Mouse (Mus musculus) liver, postnatal 0 days (tissue): Measurements from ENCODE around the gene Adamts17. TPM values are rescaled to one million over a fixed set of nuclear protein-coding genes. Genes with fewer than 3 reads are reported as not detected.

Source experiments
- ATAC-seq: fragments of 200-750 bp; cut with Nextera tagmentation; 2 replicates; pipeline ENCODE4 v1.8.0; 2017; ENCODE audit warnings: mild to moderate bottlenecking, moderate library complexity
- DNase-seq: peaks from one replicate; pipeline ENCODE4 v3.0.0-alpha.2; 2016
- H3K27ac ChIP-seq: fragments of 300-500 bp; sonication (generic); 2 replicates; pipeline ENCODE4 v1.5.1; 2014; ENCODE audit warnings: antibody characterized with exemption, moderate library complexity, mild to moderate bottlenecking, low read depth
- H3K27me3 ChIP-seq: fragments of 300-500 bp; sonication (generic); 2 replicates; pipeline ENCODE4 v1.6.1; 2014; ENCODE audit warnings: low read length, control low read depth, mixed read lengths; ENCODE audit not compliant: insufficient read depth
- H3K36me3 ChIP-seq: fragments of 300-500 bp; sonication (generic); replicated peaks from 2 replicates; pipeline ENCODE4 v1.6.1; 2014; ENCODE audit warnings: mild to moderate bottlenecking, control low read depth, low read length, moderate library complexity, mixed read lengths; ENCODE audit not compliant: insufficient read depth
- H3K4me1 ChIP-seq: fragments of 300-500 bp; sonication (generic); 2 replicates; pipeline ENCODE4 v1.6.1; 2014; ENCODE audit warnings: antibody characterized with exemption, mild to moderate bottlenecking, control low read depth; ENCODE audit not compliant: insufficient read depth
- H3K4me2 ChIP-seq: fragments of 300-500 bp; sonication (generic); 2 replicates; pipeline ENCODE4 v1.6.1; 2014; ENCODE audit warnings: low read depth, mild to moderate bottlenecking, low read length, moderate library complexity, mixed read lengths
- H3K4me3 ChIP-seq: fragments of 300-500 bp; sonication (generic); 2 replicates; pipeline ENCODE4 v1.5.1; 2014; ENCODE audit warnings: low read depth, low read length
- H3K9ac ChIP-seq: fragments of 300-500 bp; sonication (generic); replicated peaks from 2 replicates; pipeline ENCODE4 v1.6.1; 2014; ENCODE audit warnings: mild to moderate bottlenecking, moderate library complexity
- H3K9me3 ChIP-seq: fragments of 300-500 bp; sonication (generic); 2 replicates; pipeline ENCODE4 v1.6.1; 2016; ENCODE audit warnings: mild to moderate bottlenecking, control low read depth, low read length, mixed read lengths
- CTCF ChIP-seq: sonication (generic); IDR thresholded peaks from 2 replicates; pipeline ENCODE4 v1.5.1; 2016; ENCODE audit warnings: antibody characterized with exemption, low read depth
- EP300 ChIP-seq: IDR thresholded peaks from 2 replicates; pipeline ENCODE4 v1.6.1; 2016; ENCODE audit warnings: antibody characterized with exemption, low read depth, mild to moderate bottlenecking
- WGBS: fragments of 180-500 bp; shearing (Covaris S2); extraction: QIAGEN DNeasy Blood & Tissue Kit; methylation state at CpG from one replicate; pipeline ENCODE4 v1.1.7; 2014; ENCODE audit not compliant: insufficient replicate concordance; 5-methylcytosine and 5-hydroxymethylcytosine counted together
- polyA plus RNA-seq: library from polyadenylated mRNA; unstranded; fragments of >200 nt; fragmentation: Nextera tagmentation; extraction: Ambion mirVana; gene quantifications from 2 replicates; pipeline ENCODE4 v1.2.1, GENCODE M21; 2015

Adamts17 gene
- polyA plus RNA-seq, 1 experiment from 2014 or later: 0.05 TPM

DNA sequence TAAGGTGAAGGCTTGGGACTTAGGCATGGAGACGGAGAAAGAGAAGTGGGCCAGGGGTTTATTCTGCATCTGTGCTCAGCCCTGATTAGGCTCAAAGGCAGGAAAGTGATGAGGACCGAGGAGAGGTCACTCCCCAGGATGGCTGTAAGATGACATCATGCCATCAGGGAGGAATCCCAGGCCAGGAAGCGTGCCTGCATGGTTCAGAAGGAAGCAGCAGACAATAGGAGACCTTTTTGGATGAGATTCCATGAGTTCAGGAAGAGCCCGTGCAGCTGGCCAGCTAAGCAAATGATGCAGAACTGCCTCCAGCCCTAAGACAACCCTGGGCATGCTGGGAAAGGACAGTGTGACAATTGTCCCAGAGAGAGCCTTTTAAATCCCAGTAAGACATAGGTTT, 93.7 kb downstream of the Adamts17 start:
- no peak for TF ChIP-seq CTCF
- no peak for TF ChIP-seq EP300
- Histone ChIP-seq H3K4me2 (no peak overlapping the region), H3K27me3 (no peaks in the 10 kb centered on the region), H3K9ac (no peak overlapping the region), H3K27ac (no peak overlapping the region), H3K4me1 (no peaks in the 10 kb centered on the region), H3K4me3 (no peak overlapping the region), H3K36me3 (no peaks in the 10 kb centered on the region), H3K9me3 (no peaks in the 10 kb centered on the region)
- 62% methylated on average over 4 of the region's 4 CpGs for WGBS
- ATAC-seq (no peak), DNase-seq (no peak)

DNA sequence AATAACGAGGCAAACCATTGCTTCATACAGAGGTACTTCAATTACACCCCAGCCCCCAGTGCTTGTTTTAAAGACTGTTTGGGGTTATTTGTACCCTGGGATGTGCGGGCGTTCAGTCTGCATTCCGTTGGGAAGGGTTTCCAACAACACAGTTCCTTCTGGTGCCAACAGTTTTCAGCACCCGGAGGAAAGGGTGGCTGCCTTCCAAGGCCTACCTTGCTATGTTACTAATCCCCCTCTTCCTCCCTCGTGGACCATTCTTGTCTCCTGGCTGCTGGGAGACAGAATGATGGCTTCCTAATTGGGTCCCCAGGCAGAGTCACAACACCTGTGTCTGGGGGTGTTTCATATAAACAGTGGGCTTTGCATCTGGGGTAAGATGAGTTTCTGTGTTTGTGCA, 94.5 kb downstream of the Adamts17 start:
- no peak for ATAC-seq
- Histone ChIP-seq H3K4me3 (no peak overlapping the region), H3K36me3 (no peaks in the 10 kb centered on the region), H3K9me3 (no peaks in the 10 kb centered on the region), H3K27ac (no peak overlapping the region), H3K4me2 (no peak overlapping the region), H3K27me3 (no peaks in the 10 kb centered on the region), H3K4me1 (no peaks in the 10 kb centered on the region), H3K9ac (no peak overlapping the region)
- 76% methylated on average over 6 of the region's 6 CpGs for WGBS
- TF ChIP-seq CTCF (no peak), EP300 (no peak)
- no peak for DNase-seq

DNA sequence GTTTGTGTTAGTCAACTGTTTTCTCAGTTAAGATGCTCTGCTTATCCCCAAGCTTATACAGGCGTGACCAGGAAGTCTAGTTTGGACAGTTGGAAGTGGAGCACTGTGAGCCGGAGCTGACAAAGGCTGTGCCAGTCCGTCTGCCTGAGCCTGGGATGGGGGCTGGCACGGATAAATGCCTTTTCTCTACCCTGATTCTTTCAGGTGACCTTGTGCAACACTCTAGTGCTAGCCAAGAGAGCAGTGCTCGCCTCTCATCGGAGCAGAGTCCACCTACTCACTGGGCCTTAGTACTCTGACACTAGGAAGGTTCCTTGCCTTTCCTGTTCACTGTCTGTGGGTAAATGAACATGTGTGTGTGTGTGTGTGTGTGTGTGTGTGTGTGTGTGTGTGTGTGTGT, 95.5 kb downstream of the Adamts17 start:
- no peak for ATAC-seq
- H3K4me3 ChIP-seq: no peak overlapping the region

DNA sequence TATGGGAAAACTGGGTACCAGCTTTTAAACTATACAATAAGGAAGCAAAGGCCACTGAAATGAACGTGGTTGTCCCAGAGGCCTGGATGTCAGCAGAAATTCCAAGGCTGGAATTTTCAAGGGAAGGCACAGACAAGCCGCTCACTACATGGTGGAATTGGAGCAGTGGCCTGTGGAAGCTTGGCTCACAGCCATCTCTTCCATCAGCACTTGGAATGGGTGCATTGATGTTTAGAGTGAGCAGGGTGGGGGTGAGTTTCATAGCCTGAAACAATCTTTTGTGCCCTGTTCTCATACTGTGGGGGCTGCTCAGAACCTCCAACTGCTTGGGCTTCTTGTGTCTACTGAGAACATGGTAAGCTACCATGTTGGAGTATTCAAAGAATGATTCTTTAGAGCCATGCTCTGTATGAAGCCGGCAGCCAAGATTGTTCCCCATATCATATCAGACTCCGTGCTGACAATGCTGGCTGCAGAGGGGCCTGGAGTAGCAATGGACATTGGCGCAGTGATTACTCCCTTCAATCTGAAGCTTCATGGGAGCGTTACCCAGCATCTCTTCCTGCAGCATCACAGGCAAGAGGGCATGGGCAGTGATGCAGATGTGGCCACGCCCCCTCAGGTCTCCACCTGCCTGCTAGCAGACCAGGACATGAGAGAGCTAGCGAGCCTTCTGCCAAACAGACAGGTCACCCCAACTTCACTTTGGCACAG, 96.7 kb downstream of the Adamts17 start:
- no peak overlapping the region for H3K4me3 ChIP-seq
- no peaks in the 10 kb centered on the region for H3K9me3 ChIP-seq
- H3K4me2 ChIP-seq: no peak overlapping the region
- H3K36me3 ChIP-seq: no peaks in the 10 kb centered on the region
- 83% methylated on average over 8 of the region's 8 CpGs for WGBS
- DNase-seq (no peak), ATAC-seq (no peak)
- TF ChIP-seq EP300: no peak
- no peak for TF ChIP-seq CTCF
- no peaks in the 10 kb centered on the region for H3K4me1 ChIP-seq
- no peak overlapping the region for H3K9ac ChIP-seq
- no peak overlapping the region for H3K27ac ChIP-seq
- H3K27me3 ChIP-seq: no peaks in the 10 kb centered on the region

More for the DNA sequence above, 95.5 kb downstream of the Adamts17 start:
- no peak overlapping the region for H3K4me2 ChIP-seq
- H3K27ac ChIP-seq: no peak overlapping the region
- DNase-seq: no peak
- no peak overlapping the region for H3K9ac ChIP-seq
- no peaks in the 10 kb centered on the region for H3K36me3 ChIP-seq
- no peaks in the 10 kb centered on the region for H3K4me1 ChIP-seq
- TF ChIP-seq CTCF (no peak), EP300 (no peak)
- H3K9me3 ChIP-seq: no peaks in the 10 kb centered on the region
- WGBS: 76% methylated on average over 6 of the region's 6 CpGs
- H3K27me3 ChIP-seq: no peaks in the 10 kb centered on the region

DNA sequence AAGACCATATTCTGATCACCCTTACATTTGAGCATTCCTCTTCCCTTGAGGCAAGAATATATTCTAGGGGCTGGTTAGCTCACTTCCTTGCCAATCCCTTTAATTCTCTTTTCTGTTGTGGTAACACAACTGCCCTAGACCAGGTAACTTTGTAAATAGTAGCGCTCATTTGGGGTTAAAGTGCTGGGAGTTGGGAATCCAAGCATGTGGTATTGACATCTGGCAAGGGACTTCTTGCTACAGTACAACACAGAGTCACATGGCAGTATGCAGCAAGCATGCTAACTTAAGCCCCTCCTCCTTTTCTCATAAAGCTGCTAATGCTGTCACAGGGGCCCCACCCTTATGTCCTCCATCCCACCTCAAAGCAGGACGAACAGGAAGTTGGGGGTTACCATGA, 97.4 kb downstream of the Adamts17 start:
- no peak overlapping the region for H3K27ac ChIP-seq
- H3K4me3 ChIP-seq: no peak overlapping the region
- no peak overlapping the region for H3K9ac ChIP-seq
- H3K36me3 ChIP-seq: no peaks in the 10 kb centered on the region
- no peak for DNase-seq
- no peak for ATAC-seq
- TF ChIP-seq EP300: no peak
- TF ChIP-seq CTCF: no peak
- WGBS: 69% methylated on average over 2 of the region's 2 CpGs
- no peaks in the 10 kb centered on the region for H3K4me1 ChIP-seq
- no peak overlapping the region for H3K4me2 ChIP-seq
- H3K9me3 ChIP-seq: no peaks in the 10 kb centered on the region
- no peaks in the 10 kb centered on the region for H3K27me3 ChIP-seq

DNA sequence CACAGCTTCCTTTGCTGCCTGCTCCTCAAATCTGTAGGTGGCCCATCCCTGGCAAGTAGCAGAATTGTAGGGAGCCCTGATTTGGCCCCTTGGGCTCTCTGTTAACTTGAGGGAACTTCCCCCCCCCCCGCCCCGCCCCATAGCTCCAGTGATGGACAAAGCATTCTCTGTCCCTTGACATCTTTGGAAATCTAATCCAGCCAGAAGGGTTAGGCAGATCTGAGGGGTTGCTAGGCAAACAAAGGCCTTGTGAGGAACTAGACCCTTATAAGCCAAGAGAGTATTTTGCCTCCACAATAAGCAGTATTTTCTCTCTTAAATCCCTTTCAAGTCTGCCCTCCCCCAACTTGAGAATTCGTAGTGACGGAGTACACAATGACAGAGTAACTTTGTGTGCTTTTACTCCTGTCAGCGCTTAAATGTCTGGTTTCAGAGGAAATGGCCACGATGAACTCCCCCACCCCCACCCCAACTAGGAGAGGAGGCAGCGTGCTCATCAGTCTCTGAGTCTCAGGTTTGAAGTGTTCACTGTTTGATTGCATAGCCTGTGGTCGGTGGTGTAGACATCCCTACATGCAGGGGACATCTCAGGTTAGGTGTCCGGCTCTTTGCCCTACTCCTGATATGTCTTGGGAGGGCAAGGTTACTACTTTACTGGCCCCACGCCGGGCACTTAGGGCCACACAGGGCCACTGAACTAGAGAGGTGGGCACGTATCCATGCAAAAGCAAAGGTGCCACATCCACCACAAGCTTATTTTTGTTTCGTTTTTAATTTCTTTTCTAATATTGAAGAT, 99.7 kb downstream of the Adamts17 start:
- 65% methylated on average over 13 of the region's 13 CpGs for WGBS
- Histone ChIP-seq H3K27me3 (no peaks in the 10 kb centered on the region), H3K9me3 (no peaks in the 10 kb centered on the region), H3K4me3 (no peak overlapping the region), H3K4me2 (no peak overlapping the region), H3K4me1 (no peaks in the 10 kb centered on the region), H3K36me3 (no peaks in the 10 kb centered on the region), H3K9ac (no peak overlapping the region), H3K27ac (no peak overlapping the region)
- ATAC-seq: no peak
- TF ChIP-seq CTCF (no peak), EP300 (no peak)
- DNase-seq: no peak
